Mouse (Mus musculus) CH12.LX (cell line): ENCODE results near the gene Prr19. TPM values are rescaled to one million over a fixed set of nuclear protein-coding genes. Genes with fewer than 3 reads are reported as not detected.

Experiments used
- DNase-seq: peaks from one replicate; pipeline ENCODE4 v3.0.0-alpha.2; 2013; ENCODE audit errors: extremely low read depth
- H3K27ac ChIP-seq: 2 replicates; pipeline ENCODE4 v1.5.1; 2012; ENCODE audit warnings: low read depth, mild to moderate bottlenecking, control low read depth, moderate library complexity; ENCODE audit not compliant: insufficient read depth
- H3K27me3 ChIP-seq: replicated peaks from 2 replicates; pipeline ENCODE3; 2012; ENCODE audit warnings: inconsistent platforms
- H3K36me3 ChIP-seq, 2 experiments: replicated peaks in 1 of 2; 2 replicates each; pipeline versions ENCODE3 to v1.6.1; 2012; ENCODE audit warnings: inconsistent platforms in 1 of 2, low read length in 1 of 2, mild to moderate bottlenecking in 1 of 2, mixed read lengths in 1 of 2, moderate library complexity in 1 of 2; ENCODE audit not compliant: control insufficient read depth in 1 of 2, insufficient read depth in 1 of 2
- H3K4me1 ChIP-seq, 2 experiments: 2 replicates each; pipeline ENCODE4 v1.6.1; 2012; ENCODE audit warnings: inconsistent platforms in 1 of 2, moderate library complexity in 1 of 2; ENCODE audit not compliant: insufficient read depth in 2 of 2, control insufficient read depth in 1 of 2
- H3K4me2 ChIP-seq: 2 replicates; pipeline ENCODE4 v1.6.1; 2012; ENCODE audit warnings: low read depth, mild to moderate bottlenecking, control low read depth; ENCODE audit not compliant: poor library complexity, insufficient read depth, severe bottlenecking
- H3K4me3 ChIP-seq, 3 experiments: fragments of 150-350 bp in 1 of 3; sonication (generic) in 1 of 3; replicated peaks in 1 of 3; 2 replicates each; pipeline versions ENCODE3 to v1.5.1; 2011 to 2012; ENCODE audit warnings: low read depth in 2 of 3, low read length in 2 of 3, mild to moderate bottlenecking in 2 of 3, moderate library complexity in 2 of 3, control low read depth in 1 of 3, improper control_type of control experiment in 1 of 3, inconsistent platforms in 1 of 3, mixed read lengths in 1 of 3; ENCODE audit not compliant: poor library complexity in 1 of 3
- H3K79me2 ChIP-seq: replicated peaks from 2 replicates; pipeline ENCODE4 v1.6.1; 2012; ENCODE audit warnings: mild to moderate bottlenecking, moderate library complexity; ENCODE audit not compliant: control insufficient read depth, poor library complexity, insufficient read depth, severe bottlenecking; ENCODE audit errors: extremely low read depth
- H3K9ac ChIP-seq: 2 replicates; pipeline ENCODE4 v1.6.1; 2012; ENCODE audit warnings: low read depth, mild to moderate bottlenecking, control low read depth, moderate library complexity; ENCODE audit not compliant: insufficient read depth
- H3K9me3 ChIP-seq: replicated peaks from 2 replicates; pipeline ENCODE3; 2012; ENCODE audit warnings: low read length, inconsistent platforms, mixed read lengths
- BHLHE40 ChIP-seq: IDR thresholded peaks from 2 replicates; pipeline ENCODE4 v1.6.1; 2011; ENCODE audit warnings: mild to moderate bottlenecking, low read depth, low read length, improper control_type of control experiment
- CTCF ChIP-seq, 2 experiments: IDR thresholded peaks in 1 of 2; conservative IDR thresholded peaks in 1 of 2; 2 replicates each; pipeline ENCODE4 v1.5.1; 2011 to 2012; ENCODE audit warnings: low read depth in 2 of 2, low read length in 2 of 2, improper control_type of control experiment in 1 of 2, inconsistent platforms in 1 of 2, mild to moderate bottlenecking in 1 of 2, moderate library complexity in 1 of 2
- E2F4 ChIP-seq: IDR thresholded peaks from 2 replicates; pipeline ENCODE4 v1.6.1; 2011; ENCODE audit warnings: low read depth, low read length, improper control_type of control experiment; ENCODE audit not compliant: insufficient replicate concordance
- ELF1 ChIP-seq: IDR thresholded peaks from 2 replicates; pipeline ENCODE4 v1.6.1; 2014; ENCODE audit warnings: low read depth, mild to moderate bottlenecking, inconsistent platforms, low read length, improper control_type of control experiment
- GABPA ChIP-seq: IDR thresholded peaks from 2 replicates; pipeline ENCODE4 v1.6.1; 2012; ENCODE audit warnings: low read depth, low read length, improper control_type of control experiment, inconsistent platforms; ENCODE audit not compliant: insufficient replicate concordance
- HCFC1 ChIP-seq: IDR thresholded peaks from 2 replicates; pipeline ENCODE4 v1.6.1; 2012; ENCODE audit warnings: low read depth, mild to moderate bottlenecking, inconsistent platforms, low read length, improper control_type of control experiment
- IRF4 ChIP-seq: IDR thresholded peaks from 2 replicates; pipeline ENCODE4 v1.6.1; 2014; ENCODE audit warnings: low read depth, mild to moderate bottlenecking, inconsistent platforms, low read length, improper control_type of control experiment
- JUN ChIP-seq: IDR thresholded peaks from 2 replicates; pipeline ENCODE4 v1.6.1; 2011; ENCODE audit warnings: low read depth, mild to moderate bottlenecking, low read length, improper control_type of control experiment, moderate library complexity; ENCODE audit not compliant: insufficient read depth
- NRF1 ChIP-seq: IDR thresholded peaks from 2 replicates; pipeline ENCODE4 v1.6.1; 2014; ENCODE audit warnings: low read depth, mild to moderate bottlenecking, inconsistent platforms, low read length, improper control_type of control experiment, moderate library complexity
- PAX5 ChIP-seq: IDR thresholded peaks from 2 replicates; pipeline ENCODE4 v1.6.1; 2012; ENCODE audit warnings: low read length, inconsistent platforms, mixed read lengths
- POLR2A ChIP-seq: IDR thresholded peaks from 2 replicates; pipeline ENCODE4 v1.6.1; 2011; ENCODE audit warnings: low read depth, mild to moderate bottlenecking, improper control_type of control experiment, low read length
- SMC3 ChIP-seq: IDR thresholded peaks from 2 replicates; pipeline ENCODE4 v1.6.1; 2011; ENCODE audit warnings: low read depth, low read length, improper control_type of control experiment
- TBP ChIP-seq: conservative IDR thresholded peaks from 2 replicates; pipeline ENCODE4 v1.6.1; 2011; ENCODE audit warnings: low read depth, low read length, improper control_type of control experiment
- TCF12 ChIP-seq: IDR thresholded peaks from 2 replicates; pipeline ENCODE4 v1.6.1; 2014; ENCODE audit warnings: low read depth, mild to moderate bottlenecking, inconsistent platforms, low read length, improper control_type of control experiment
- USF1 ChIP-seq: IDR thresholded peaks from 2 replicates; pipeline ENCODE4 v1.6.1; 2014; ENCODE audit warnings: low read depth, mild to moderate bottlenecking, inconsistent platforms, low read length, improper control_type of control experiment
- ZC3H11A ChIP-seq: IDR thresholded peaks from 2 replicates; pipeline ENCODE4 v1.6.1; 2012; ENCODE audit warnings: low read depth, mild to moderate bottlenecking, inconsistent platforms, low read length, improper control_type of control experiment
- dilution Hi-C: fragments of 300-500 bp; cut with MboI; formaldehyde crosslinking; loops from 2 replicates; pipeline ENCODE4 v1.14.3; 2020; ENCODE audit warnings: low sequenced_read_pairs; ENCODE audit not compliant: extremely low pct_unique_long_range_greater_than_20kb, extremely low pct_ligation_motif_present
- in situ Hi-C: fragments of 300-500 bp; cut with MboI; formaldehyde crosslinking; loops from 3 replicates; pipeline ENCODE4 v1.14.3; 2019; ENCODE audit warnings: low sequenced_read_pairs, low pct_ligation_motif_present, low pct_unique_long_range_greater_than_20kb, mixed read lengths
- polyA plus RNA-seq: library from polyadenylated mRNA; unstranded; fragments of >175 nt; gene quantifications from 2 replicates; pipeline ENCODE4 v1.2.1, GENCODE M21; 2012; ENCODE audit warnings: low read depth; ENCODE audit not compliant: insufficient read length
- total RNA-seq, 2 experiments: library from RNA; depleted of rRNA; stranded (reverse); fragments of 300-350 nt in 1 of 2; fragments of >200 nt in 1 of 2; gene quantifications; 2 replicates each; pipeline ENCODE4 v1.2.3; 2012 to 2014

Gene Prr19
- total RNA-seq (2012; rRNA removed) (not detected in 2 replicates), total RNA-seq (2014; rRNA removed) (not detected in 2 replicates), polyA plus RNA-seq (not detected in 2 replicates)

DNA sequence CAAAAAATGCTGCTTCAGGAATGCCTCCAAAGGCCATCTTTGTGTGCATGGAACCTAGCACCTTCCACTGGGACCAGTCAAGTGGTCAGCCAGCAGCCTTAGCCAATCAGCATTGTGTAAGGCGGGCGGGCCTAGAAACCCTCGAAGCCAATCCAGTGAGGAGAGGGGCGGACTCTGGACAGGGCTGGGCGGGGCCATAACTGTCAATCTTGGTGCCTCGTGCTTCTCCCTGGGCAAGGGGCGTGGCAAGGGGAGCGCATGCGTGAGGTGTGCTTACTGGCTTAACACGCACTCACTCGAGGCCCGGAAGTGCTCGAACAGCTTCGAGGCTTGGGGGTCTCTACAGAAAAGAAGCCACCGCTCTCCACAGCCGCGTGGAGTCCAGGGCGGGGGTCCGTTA is at the start of gene Prr19:
Gene Prr19 (plus strand): TSS at position 349 of the 400 bp plus-strand sequence.
- in situ Hi-C loops (no loop called here), dilution Hi-C loops (no loop called here)
- Histone ChIP-seq H3K4me3 (no peak within 1 kb of the TSS), H3K4me1 (peaks cover 6 to 30% of the 10 kb centered on the region in 2 experiments), H3K27me3 (peaks cover 36% of the 10 kb centered on the region), H3K27ac (no peak within 1 kb of the TSS), H3K79me2 (no peaks in the 10 kb centered on the region), H3K9me3 (no peaks in the 10 kb centered on the region), H3K9ac (no peak within 1 kb of the TSS), H3K4me2 (no peak within 1 kb of the TSS), H3K36me3 (peaks cover 0 to 2% of the 10 kb centered on the region in 2 experiments)
- TF ChIP-seq BHLHE40 (no peak), CTCF (conservative IDR thresholded peaks at IDR 0.05 in 1 of 2, IDR thresholded peaks at IDR 0.05 in 1 of 2; ENCODE audit: low read depth in 2 of 2, low read length in 2 of 2) (no peak), TCF12 (no peak), ELF1 (no peak), GABPA (no peak), USF1 (no peak), NRF1 (no peak), ZC3H11A (no peak), JUN (no peak), POLR2A (no peak), SMC3 (no peak), TBP (no peak), E2F4 (no peak), PAX5 (no peak), IRF4 (no peak)
- no peak for DNase-seq

- peaks cover 5 to 27% of the 10 kb centered on the region in 2 experiments; a peak in 3 of 4 replicates for H3K4me1 ChIP-seq
- in situ Hi-C loops (no loop called here), dilution Hi-C loops (no loop called here)
- H3K9me3 ChIP-seq = no peaks in the 10 kb centered on the region
- H3K4me3 ChIP-seq = no peak overlapping the region
- DNase-seq = no peak
- no peak for TF ChIP-seq HCFC1
- no peak overlapping the region for H3K27ac ChIP-seq
- no peak overlapping the region for H3K4me2 ChIP-seq
- no peak overlapping the region for H3K9ac ChIP-seq
- H3K79me2 ChIP-seq = peaks cover 17% of the 10 kb centered on the region
- peaks cover 4% of the 10 kb centered on the region for H3K27me3 ChIP-seq
- H3K36me3 ChIP-seq = peaks cover 0 to 1% of the 10 kb centered on the region in 2 experiments
Observed at GRCm38 (mm10) chr7:25251822-25252221, 49.4 kb upstream of the Prr19 start.
